Mouse (Mus musculus): ENCODE results near the gene Zfp541.

- TF ChIP-seq CTCF (IDR thresholded peaks at IDR 0.05) (peak; percentile 88), EP300 (IDR thresholded peaks at IDR 0.05) (no peak)
Measured at GRCm38 (mm10) chr7:16051883-16052595, 9.6 kb upstream of the Zfp541 start.

All from lung, postnatal 0 days (tissue).